Mouse (Mus musculus) gastrocnemius, postnatal 25 days (tissue): ENCODE measurements around the gene Lonrf2. TPM values are rescaled to one million over a fixed set of nuclear protein-coding genes. Genes with fewer than 3 reads are reported as not detected.
A peak's percentile ranks its signal among the peaks of the same experiment; 100 is the strongest.

Experiments used
- DNase-seq: peaks from one replicate; pipeline ENCODE4 v3.0.0; 2022
- total RNA-seq, 2 experiments: library from RNA; stranded (reverse); gene quantifications; 1 replicate in 1 of 2; 2 replicates in 1 of 2; pipeline ENCODE4 v1.2.3; 2021

Gene Lonrf2
- total RNA-seq, 2 experiments from 2014 or later, result 0.69 to 1.0 TPM

DNA sequence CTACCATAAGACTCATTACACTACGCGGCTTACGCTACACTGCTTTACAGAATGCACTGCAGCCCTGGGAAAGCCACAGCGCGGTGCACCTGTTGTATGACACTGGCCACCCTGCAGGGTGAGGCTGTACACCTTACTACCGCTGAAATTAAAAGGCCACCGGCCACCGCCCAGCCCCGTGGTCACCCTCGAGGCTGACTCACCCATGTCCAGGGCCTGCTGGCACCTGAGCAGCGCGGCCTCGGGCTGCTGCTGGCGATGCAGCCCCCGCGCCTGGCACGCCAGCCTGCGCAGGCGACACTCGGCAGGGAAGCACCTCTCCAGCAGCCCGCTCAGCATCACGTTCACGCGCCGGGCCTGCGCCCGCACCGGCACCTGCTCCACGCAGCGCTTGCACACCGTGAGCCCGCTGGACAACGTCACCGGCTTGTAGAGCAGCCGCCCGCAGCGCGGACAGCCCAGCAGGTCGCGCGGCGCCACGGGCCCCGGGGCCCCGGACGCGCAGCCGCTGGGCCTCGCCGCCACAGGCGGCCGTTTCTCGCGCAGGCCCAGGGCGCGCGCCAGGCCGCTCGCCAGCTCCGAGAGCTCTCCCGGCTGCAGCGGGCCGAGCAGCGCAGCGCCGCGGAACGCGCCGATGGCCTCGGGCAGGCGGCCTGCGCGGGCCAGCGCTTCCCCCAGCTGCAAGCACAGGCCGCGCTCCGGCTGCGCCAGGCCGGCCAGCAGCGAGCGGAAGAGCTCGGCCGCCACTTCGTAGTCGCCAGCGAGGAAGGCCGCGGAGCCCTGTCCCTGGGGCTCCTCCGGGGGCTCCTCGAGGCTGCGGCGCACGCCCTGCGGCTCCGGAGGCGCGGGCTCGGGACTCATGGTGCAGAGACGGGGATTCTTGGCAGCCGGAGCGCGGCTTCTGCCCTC is 689 bp downstream of the Lonrf2 start:
- peak; percentile 31 for DNase-seq

DNA sequence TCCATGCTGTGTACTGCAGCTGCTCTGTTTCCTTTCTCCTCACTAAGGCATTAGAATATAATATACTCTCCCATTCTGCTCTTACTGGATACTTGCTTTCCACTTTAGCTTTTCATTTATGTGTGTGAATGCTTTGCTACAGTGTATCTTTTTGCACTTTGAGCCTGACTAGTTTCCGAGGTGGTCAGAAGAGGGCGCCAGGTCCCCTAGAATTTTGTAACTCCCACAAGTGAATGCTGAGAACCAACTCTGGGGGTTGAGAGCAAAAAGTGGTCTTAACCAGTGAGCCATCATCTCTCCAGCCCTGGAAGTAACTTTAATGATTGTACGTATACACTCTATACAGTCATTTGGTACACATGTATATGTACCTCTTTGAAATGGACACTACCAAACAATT is 1.6 kb downstream of the Lonrf2 start:
- no peak for DNase-seq

DNA sequence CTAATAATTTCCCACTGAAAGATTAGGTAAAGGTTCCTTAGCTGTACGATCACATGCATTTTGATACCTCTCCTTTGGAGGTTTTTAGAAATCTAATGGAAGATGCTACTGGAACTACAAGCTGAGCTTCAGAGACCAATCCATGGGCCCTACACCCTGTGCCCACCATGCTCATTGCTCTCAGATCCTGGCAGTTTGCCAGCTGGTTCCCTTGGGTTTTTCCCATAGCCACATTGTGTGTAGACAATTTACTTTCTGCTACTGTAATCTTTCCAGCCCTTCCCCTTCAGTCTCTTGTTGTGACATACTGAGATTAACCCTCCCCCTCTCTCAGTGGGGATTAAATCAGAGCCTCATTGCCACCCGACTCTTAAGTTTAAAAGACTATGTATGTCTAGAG is 11.6 kb downstream of the Lonrf2 start:
- DNase-seq, result no peak

DNA sequence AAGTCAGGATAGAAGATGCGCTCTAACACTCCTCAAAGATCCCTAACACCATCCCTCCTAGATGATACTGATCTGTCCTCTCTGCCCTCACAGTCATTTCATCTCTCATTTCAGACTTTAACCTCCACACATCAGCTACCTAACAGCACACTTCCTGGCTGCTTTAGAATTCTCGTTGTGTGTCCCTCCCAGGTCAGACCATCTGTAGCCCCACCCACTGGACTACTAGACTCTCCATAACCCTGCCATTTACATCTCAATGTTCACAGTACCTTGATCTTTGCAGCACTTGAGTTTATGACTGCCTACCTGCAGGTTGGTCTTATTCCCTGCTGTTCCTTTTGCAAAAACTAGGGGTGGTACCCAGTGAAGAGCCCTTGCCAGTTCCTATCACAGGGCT is 12.7 kb downstream of the Lonrf2 start:
- no peak for DNase-seq

DNA sequence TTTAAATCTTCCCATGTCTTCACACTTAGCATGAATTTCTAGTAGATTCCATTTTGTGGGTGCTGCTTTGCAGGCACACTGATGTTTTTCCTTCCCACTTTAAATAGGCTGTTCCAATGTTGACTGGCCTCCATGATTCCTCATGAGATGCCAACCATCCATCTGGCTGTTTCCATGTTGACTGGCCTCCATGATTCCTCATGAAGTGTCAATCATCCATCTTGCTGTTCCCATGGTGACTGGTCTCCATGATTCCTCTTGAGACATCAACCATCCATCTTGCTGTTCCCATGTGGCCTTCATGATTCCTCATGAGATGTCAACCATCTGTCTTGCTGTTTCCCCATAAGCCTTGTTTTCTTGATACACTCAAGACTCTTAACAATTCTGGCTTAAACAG is 16.8 kb downstream of the Lonrf2 start:
- no peak for DNase-seq

DNA sequence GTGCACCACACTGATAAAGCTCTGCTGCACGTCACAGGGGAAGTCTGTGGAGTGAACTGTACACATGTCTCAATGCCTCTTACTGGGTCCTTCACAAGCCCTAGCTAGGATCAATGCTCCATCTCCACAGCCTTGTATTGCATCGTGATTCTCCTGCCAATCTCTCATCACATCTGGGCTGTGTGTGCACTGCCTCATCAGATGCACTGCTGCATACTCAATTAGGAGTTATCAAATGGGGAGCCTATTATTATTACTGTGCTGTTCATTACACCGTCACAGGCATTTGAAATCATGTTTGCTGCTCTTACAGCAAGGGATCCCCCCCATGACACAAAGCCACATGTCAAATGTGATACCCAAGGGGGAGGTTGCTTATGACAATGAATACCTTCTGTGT is 18.8 kb downstream of the Lonrf2 start:
- no peak for DNase-seq

DNA sequence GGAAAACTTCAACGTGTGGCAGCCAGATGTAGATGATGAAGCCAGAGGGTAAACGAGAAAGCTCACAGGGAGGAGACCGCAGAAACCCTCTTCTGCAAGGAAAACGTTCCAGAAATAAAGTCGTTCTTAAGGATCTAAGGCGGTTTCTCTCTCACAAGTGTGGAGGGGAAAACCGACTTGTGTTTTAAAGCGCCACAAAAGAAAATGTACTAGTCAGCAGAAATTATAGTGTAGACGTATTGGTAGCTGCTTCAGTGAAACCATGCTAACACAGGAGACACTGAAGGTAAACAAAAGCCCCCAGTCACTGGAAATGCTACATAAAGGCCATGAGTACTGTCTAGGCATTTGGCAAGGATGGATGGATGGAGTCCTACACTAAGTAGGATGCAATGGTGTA is 19.2 kb downstream of the Lonrf2 start:
- no peak for DNase-seq

DNA sequence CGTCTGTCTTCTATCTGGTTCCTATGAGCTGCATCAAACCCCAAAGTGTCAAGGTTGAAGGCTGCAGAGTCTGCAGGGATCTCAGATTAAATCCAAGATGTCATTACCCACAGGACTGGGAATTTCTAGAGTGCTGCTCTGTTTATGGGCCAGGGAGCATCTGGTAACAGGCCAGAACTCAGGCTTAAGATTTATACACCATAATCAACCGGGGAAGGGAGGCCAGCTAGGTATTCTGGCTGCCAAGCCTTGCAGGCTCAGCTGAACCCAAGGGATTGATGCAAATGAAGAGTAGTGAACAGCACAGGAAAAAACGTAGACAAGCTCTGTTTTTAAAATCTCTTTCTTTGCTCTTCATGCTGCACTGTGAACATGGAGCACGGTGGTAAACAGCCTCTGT is 20.2 kb downstream of the Lonrf2 start:
- no peak for DNase-seq

DNA sequence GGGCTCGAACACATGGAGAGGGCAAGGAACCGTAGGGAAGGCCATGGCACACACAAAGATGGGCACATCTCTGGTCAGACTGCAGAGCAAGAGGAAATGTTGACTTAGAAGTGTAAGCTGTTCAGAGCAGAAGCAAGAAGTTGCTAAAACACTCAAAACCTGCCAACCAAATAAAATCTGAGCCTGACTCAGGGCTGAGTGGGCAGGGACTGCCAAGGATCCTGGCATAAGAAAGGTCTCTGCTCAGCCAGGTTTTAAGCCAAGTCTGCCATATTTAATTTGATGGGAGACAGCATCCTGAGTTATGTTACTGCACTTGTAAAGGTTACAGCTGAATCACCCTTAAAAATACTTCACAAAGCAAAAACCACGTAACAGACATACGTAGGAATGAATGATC is 29.4 kb downstream of the Lonrf2 start:
- no peak for DNase-seq

DNA sequence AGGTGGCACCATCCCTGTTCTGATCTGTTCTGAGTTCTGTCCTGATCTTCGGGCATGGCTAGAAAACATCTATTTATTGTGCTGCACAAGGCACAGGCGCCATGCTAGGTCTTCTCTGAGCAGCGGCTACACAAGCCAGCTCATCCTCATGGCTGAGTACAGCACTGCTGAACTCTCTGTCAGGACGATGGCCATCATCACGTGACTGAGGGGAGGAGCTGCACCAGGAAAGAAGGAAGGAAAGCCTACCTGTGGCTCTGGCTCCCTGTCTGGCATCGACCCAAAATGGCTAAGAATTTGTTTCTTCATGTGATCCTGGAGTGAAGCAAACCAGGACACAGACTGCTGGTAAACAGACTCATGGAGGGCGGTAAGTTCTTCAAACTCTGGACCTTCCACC is 36.1 kb downstream of the Lonrf2 start:
- DNase-seq, result no peak

DNA sequence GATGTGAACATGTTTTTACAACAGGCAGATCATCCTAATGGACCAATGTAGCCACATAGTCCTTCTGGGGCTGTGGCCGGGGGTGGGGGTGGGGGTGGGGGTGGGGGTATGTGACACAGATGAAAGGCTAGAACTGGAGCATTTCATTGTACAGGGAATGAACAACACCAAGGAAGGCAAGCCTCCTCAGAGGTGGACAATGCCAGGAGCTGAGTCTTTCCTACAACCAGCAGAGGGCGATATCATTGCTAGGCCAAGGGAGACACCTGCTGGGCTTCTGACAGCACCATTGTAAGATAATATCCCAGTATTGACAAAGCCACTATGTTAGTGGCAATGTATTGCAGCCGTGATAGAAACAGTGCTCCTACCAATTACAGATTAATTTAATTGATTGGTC is 37.2 kb downstream of the Lonrf2 start:
- no peak for DNase-seq

DNA sequence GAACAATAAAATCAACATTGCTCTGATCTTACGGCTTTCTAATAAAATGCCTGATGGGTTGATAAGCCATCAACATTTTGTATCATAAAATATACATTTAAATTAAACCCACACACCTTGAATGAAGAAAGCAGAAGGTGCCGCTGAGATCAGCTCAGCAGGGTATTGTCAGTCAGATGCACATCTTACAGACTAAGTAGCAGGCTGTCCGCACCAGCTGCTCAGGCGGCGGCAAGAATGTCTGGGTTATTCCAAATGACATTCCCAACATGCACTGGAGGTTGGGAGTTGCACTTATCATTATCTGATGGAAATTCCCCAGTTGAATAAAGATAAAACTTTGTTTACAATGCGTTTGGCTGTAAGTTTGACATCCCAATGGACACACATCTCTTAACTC is 39.6 kb downstream of the Lonrf2 start:
- no peak for DNase-seq

DNA sequence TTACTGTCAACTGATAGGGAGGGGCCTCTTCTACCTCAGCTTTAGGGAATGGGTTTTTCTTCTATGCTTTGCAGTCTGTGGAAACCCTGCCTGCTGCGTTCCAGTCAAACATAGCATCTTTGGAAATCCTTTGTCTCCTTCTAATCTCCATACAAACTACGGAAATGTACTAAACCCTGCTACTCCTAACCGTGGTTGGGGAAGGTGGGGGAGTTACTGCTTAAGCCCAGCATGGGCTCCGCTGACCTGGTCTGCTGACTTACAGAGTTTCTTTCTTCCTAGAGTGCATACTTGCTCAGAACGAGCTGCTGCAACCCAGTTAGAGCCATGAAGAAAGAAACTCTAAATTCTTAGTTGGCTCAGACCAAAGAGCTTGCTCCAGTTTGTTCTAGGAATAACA is 41.0 kb downstream of the Lonrf2 start:
- DNase-seq, result no peak

DNA sequence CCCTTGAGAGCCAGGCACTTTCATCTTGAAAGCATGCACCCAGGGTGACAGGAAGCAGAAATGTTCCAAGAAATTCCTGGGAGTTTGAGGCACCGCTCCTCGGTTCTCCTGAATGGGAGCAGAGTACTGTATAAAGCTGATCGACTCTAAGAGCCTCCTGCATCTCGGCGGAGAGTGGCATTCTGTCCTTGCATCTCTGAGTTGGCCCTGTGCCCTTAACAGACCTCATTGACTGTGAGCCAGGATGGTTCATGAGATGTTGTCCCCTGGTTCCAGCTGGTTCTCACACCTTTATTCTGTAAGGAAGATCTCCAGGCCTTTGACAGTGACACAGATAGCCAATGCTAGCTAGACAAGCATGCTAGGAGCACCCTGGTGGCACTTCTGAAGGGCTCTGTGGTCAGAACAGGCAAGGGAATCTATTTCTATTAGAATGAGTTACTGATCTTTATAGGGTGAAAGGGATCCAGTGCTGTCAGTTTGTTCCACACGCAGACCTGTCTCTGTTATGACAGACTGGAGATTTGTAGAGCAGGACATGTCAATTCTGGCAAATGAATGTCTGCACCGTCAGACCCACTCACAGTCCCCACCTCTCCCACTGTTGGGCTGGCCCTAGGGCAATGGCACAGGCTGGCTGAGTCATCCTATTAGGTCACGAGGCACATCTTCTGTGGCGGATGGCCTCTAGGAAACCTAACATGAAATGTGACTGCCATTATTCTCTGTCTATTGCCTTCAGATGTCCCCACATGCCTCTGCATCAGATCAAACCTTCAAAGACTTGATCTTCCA is 45.3 kb downstream of the Lonrf2 start:
- no peak for DNase-seq

DNA sequence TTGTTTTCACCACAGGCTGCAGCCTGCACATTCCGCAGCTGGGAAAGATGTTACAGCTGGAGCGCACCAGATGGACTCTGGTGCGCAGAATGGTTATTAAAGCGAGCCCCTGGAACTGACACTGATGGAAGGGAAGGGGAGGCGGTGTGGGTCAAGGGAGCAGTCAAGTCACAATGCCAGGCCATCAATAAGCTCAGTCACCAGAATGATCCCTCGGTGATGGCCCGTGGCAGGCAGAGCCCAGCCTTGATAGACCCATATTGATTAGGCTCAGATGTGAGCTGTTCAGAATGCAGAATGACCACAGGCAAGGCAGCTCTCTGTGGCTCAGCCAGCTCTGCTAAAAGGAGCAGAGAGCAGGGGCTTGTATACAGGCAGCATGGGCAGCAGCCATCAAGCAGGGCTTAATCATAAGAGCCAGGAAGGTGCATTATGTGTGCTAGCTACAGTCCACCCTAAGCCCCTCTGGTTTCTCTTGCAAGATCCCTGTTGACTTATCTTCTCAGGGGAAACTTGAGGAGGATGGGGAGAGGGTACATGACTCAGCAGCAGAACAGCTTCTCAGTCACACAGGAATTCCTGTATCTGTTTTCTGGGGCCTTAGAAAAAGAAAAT is 46.4 kb downstream of the Lonrf2 start:
- DNase-seq, result no peak

DNA sequence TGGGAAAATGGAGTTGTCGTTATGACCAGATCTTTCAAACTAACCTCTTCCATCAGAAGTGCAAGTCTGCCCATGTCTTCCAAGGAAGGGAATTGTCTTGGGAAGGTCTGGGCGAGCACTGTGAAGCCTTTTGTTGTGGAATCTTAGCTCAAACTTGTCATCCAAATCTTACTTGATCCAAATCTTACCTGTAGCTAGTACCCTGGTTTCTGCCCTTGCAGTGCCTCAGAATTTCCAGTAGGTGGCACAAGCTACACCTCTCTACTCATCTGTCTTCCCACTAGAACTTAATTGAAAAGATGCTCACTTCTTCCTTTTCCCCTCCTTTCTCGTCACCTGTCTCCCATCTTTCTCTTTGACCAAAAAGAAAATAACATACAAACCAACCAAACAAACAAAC is 47.6 kb downstream of the Lonrf2 start:
- DNase-seq, result no peak

DNA sequence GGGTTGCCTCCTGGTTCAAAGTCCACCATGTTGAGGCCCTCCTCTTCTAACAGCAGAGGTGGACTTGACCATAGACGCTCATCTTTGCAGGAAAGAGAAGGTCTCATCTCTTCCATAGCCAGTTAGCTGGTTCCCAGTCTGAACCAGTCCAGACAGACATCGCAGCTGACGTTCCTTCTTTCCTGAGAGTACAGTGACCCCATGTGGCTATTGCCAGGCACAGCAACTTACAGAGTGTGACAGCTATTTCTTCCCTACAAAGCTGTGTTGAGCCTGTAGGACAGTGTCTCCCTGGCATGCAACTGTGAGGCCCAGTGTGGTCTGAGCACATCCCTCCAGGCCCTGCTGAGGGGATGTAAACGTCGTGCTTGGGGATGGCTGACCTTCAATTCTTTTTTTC is 49.1 kb downstream of the Lonrf2 start:
- peak; percentile 23 for DNase-seq

DNA sequence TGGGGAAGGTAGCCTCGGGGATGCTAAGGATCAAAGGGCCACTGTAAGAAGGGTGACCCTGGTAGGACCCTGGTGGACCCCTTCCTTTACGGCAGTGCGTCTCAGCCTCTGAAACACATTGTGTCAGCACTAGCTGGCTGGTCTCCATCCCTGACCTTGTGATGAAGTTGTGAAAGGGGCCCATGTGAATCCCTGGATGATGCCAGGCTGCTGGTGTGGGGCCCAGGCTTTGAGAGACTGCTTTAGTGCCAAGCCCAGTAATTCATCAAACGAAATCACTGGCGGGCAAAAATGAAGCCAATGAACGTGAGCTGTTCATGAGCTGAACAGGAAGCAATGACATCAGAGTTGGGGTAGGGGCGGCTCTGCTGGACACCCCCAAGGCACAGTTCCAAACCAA is 50.2 kb downstream of the Lonrf2 start:
- no peak for DNase-seq

DNA sequence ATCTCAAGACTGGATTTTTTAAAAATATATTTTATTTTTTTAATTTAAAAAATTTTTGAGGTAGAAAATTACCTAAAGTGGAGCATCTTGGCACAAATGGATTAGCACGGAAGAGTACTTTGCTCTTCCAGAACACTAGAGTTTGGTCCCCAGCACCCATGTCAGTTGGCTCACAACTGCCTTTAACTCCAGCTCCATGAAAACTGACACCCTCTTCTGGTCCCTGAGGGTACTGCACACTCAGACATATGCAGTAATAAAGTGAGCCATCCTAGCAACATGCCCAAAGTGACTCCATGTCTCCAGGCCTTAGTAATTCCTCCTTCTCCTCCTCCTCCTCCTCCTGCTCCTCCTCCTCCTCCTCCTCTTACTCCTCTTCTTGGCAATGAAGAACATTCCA is 58.2 kb downstream of the Lonrf2 start:
- no peak for DNase-seq

DNA sequence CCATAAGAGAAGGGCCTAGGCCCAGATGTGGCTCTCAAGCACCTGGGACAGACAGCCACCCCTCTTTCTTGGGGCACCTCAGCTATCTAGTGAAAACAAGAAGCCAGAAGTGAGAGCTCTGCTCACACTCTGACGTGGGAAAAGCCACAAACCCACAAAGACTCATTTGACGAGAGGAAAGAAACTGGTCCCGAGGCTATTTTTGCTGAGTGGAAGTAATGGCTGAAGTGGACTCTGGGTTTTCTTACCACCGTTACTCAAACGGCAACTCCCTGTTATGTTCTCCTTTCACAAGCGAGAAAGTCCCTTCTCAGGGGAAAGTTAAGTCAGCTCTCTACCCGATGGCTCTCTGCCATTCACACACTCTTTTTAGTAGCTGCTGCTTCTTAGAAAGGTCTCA is 59.0 kb downstream of the Lonrf2 start:
- DNase-seq, result no peak

DNA sequence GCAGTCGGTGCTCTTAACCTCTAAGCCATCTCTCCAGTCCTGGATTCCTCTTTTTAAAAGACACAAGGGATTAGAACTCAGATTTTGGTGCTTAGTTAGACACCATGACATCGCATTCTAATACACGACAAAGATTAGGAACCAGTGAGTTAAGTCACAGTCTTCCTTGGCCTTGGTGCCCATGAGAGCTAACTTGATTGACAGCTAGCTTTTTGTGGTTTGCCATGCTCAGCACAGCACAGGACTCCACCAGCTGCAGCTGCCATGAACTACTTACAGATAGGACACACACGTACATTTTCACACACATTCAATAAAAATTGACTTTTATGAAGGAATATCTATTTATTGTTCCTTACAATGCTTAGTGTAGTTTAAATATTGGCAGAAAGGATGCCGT is 60.8 kb downstream of the Lonrf2 start:
- DNase-seq, result no peak

DNA sequence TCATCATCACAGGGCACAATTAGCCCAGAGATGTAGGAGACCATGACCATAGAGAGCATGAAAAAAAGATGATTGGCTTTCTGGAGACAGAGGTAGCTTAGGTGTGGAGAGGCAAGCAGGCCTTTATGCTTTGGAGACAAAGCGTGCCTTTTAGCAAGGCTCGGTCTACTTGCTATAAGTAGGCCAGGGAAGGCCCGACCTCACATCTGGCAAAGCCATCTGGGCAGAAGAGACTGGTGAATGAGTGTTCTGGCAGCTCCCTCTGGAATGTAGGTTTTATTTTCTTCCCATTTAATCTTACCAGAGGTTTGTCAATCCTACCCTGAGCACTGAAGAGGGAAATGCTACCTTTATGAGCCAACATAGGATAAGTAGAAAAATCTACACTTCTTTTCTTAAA is 65.8 kb downstream of the Lonrf2 start:
- no peak for DNase-seq

DNA sequence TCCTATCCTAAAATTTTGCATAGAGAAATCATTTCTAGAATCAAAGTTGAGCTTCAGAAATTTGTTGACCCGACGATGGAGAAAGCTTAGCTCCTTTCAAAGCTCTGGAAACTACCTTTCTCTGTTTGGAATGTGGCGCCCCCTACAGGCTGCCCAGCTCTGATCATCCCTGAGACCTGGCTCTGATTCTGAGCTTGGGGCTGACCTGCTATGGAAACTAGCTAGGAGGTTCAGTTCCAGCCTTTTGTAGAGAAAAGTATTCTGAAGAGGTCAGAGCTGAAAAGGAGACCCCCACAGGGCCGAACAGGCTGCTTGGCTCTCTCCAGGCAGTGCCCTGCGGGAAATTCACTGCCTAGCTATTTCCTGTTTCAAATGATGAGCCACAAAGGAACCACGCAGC is 66.6 kb downstream of the Lonrf2 start:
- DNase-seq, result no peak
